Mouse (Mus musculus) embryo, embryonic 10.5 days (tissue): Measurements from ENCODE around the gene Hsd3b6.
"Not testable (repeated sequence)": the region's sequence is repeated elsewhere in the genome, so short reads cannot be mapped to it uniquely, and the experiment has no call there.

Experiments
- DNase-seq: peaks from one replicate; pipeline ENCODE4 v3.0.0-alpha.2; 2015; ENCODE audit warnings: low spot score

Gene Hsd3b6

GRCm38 (mm10) chr3:98814101-98814670 lies at the start of gene Hsd3b6:
Gene Hsd3b6, minus strand, starts transcription at chr3:98814443.
- DNase-seq, result no peak

GRCm38 (mm10) chr3:98862800-98863199 lies 48.6 kb upstream of the Hsd3b6 start:
- DNase-seq, result no peak

GRCm38 (mm10) chr3:98859576-98859975 lies 45.3 kb upstream of the Hsd3b6 start, which contains the start of gene Hsd3b1:
Gene Hsd3b1, minus strand, starts transcription at chr3:98859794.
- no peak for DNase-seq

- no peak for DNase-seq
Measured at GRCm38 (mm10) chr3:98858051-98858450, 43.8 kb upstream of the Hsd3b6 start.

- peak; percentile 4 for DNase-seq
Measured at GRCm38 (mm10) chr3:98856892-98857291, 42.6 kb upstream of the Hsd3b6 start.

- DNase-seq, result peak; percentile 2
Measured at GRCm38 (mm10) chr3:98855160-98855559, 40.9 kb upstream of the Hsd3b6 start.

GRCm38 (mm10) chr3:98853685-98854084 lies 39.4 kb upstream of the Hsd3b6 start:
- DNase-seq, result no peak

- DNase-seq, result no peak
Measured at GRCm38 (mm10) chr3:98853051-98853450, 38.8 kb upstream of the Hsd3b6 start.

- DNase-seq, result no peak
Measured at GRCm38 (mm10) chr3:98852631-98853030, 38.4 kb upstream of the Hsd3b6 start.

GRCm38 (mm10) chr3:98851853-98852252 lies 37.6 kb upstream of the Hsd3b6 start:
- DNase-seq, result no peak

- no peak for DNase-seq
Measured at GRCm38 (mm10) chr3:98850262-98850661, 36.0 kb upstream of the Hsd3b6 start.

- DNase-seq, result no peak
Measured at GRCm38 (mm10) chr3:98848898-98849297, 34.7 kb upstream of the Hsd3b6 start.

- not testable (repeated sequence) for DNase-seq
Measured at GRCm38 (mm10) chr3:98812653-98813052, 1.6 kb downstream of the Hsd3b6 start.

- DNase-seq, result not testable (repeated sequence)
Measured at GRCm38 (mm10) chr3:98805032-98805431, 9.2 kb downstream of the Hsd3b6 start.

- no peak for DNase-seq
Measured at GRCm38 (mm10) chr3:98786551-98786950, 27.7 kb downstream of the Hsd3b6 start.

- no peak for DNase-seq
Measured at GRCm38 (mm10) chr3:98782181-98782868, 31.9 kb downstream of the Hsd3b6 start.

GRCm38 (mm10) chr3:98780921-98781320 lies 33.3 kb downstream of the Hsd3b6 start:
- no peak for DNase-seq

- DNase-seq, result no peak
Measured at GRCm38 (mm10) chr3:98764155-98764554, 50.1 kb downstream of the Hsd3b6 start.

GRCm38 (mm10) chr3:98756836-98757235 lies 57.4 kb downstream of the Hsd3b6 start:
- no peak for DNase-seq
